ENCODE assay signal across 23 mouse cellular contexts in the genomic region with DNA sequence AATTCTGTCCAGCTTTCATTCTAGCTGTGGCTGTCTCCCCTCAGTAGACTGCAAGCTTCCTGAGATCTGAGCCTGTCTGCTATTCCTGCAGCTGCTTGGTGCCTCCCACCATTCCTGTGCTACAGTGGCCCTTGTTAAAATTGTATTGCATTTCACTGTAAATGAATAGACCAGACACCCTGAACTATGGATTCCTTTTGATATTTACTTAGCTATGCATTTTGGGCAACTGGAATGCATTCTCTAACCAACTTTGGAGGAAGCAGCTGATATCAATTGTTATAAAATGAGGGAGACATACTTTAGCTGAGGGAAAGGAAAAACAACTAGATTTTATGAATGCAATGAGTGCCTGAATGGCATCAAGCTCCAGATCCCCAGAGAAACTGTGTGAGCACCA.
"Had no signal": no experiment of that assay in that cellular context is flagged by ENCODE, and none has a peak within 500 bp of the region (broad histone marks: within the 10 kb centered on the region; RNA-seq: fewer than 3 reads in every experiment).

No protein-coding gene starts in this region.

- H3K27me3 ChIP-seq: limb, embryonic 12.5 days; limb, embryonic 15.5 days; neural tube, embryonic 12.5 days; neural tube, embryonic 15.5 days had no signal

- ATAC-seq: intestine, embryonic 16.5 days; liver, postnatal 0 days; lung, postnatal 0 days had no signal

- H3K27ac ChIP-seq: limb, embryonic 12.5 days; limb, embryonic 15.5 days; liver, embryonic 14.5 days; macrophage; neural tube, embryonic 12.5 days; neural tube, embryonic 15.5 days; stomach, postnatal 0 days had no signal

- H3K4me3 ChIP-seq: limb, embryonic 12.5 days; limb, embryonic 15.5 days; neural tube, embryonic 12.5 days; neural tube, embryonic 15.5 days had no signal

- H3K9ac ChIP-seq: limb, embryonic 12.5 days; limb, embryonic 15.5 days; liver, embryonic 14.5 days; liver, postnatal 0 days; lung, embryonic 14.5 days; neural tube, embryonic 12.5 days; neural tube, embryonic 15.5 days had no signal

- DNase-seq: kidney, adult 18-20 months; kidney, postnatal 10 days; kidney, postnatal 36 days; layer of hippocampus, adult 9-11 months; left cerebral cortex, postnatal 4 days; liver, postnatal 0 days; lung, embryonic 14.5 days; right cerebral cortex, adult 18-20 months; right cerebral cortex, postnatal 14 days; right cerebral cortex, postnatal 4 days; thymus, adult 2 months; thymus, postnatal 14 days; thymus, postnatal 4 days had no signal

- H3K9me3 ChIP-seq: limb, embryonic 12.5 days; limb, embryonic 15.5 days; neural tube, embryonic 12.5 days; neural tube, embryonic 15.5 days had no signal

- H3K4me2 ChIP-seq: limb, embryonic 12.5 days; limb, embryonic 15.5 days; liver, embryonic 11.5 days; lung, embryonic 14.5 days; neural tube, embryonic 12.5 days; neural tube, embryonic 15.5 days had no signal

- H3K4me1 ChIP-seq: limb, embryonic 12.5 days had no signal

- H3K36me3 ChIP-seq: limb, embryonic 12.5 days; limb, embryonic 15.5 days; neural tube, embryonic 15.5 days had no signal
